Mouse (Mus musculus) lung, postnatal 25 days (tissue): ENCODE data around the gene Trip12.

ENCODE experiments used
- DNase-seq: peaks from one replicate; pipeline ENCODE4 v3.0.0; 2022; ENCODE audit warnings: low spot score

Trip12 gene

DNA sequence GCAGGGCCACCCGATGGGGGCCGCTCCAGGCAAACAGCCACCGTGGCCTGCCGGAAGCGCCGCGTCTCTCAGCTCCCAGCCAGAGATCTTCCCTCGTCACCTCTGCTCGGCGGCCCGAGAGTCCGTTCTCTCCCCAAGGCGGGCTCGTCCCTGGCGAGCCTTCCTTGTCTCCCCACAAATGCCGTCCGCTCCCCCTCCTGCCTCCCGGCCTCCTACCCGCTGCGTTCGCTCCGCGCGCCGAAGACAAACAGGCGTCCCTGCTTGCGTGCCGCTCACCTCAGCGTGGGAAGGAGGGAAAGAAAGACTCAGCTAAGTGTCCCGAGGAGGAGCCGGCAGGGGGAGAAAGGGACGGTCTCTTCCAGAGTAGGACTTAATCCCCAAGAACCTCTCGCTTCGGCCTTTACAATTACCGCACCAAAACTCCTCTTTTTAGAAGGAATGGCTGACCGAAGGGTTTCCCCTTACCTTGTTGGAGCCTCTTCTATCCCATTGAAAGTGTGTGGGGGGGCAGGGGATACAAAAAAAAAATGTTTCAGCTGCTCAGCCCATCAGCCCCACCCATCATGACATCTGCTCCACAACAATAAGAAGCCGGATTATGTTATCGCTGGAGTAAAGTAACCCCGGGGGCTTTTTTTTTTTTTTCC lies at the start of gene Trip12:
Trip12 (minus strand) TSS at position 499 of the 647 bp plus-strand sequence.
- no peak for DNase-seq

DNA sequence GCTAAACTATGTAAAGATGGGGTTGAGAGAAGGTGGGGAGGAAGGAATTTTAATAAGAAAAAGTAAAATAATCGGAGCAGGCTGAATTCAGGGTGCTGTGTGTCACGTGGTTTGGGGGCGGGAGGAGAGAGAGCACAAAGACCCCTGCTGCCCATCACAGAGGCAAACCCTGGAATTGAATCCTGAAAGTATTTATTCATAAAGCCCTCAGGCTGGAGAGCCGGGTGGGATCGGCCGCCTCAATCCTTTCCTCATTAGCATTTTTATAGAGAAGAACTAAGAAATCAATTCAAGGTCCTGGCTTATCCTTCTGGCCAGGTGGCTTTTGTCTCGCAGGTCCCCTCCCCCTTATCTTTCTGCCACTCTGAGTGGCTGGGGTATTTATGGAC lies 49.7 kb upstream of the Trip12 start:
- no peak for DNase-seq

DNA sequence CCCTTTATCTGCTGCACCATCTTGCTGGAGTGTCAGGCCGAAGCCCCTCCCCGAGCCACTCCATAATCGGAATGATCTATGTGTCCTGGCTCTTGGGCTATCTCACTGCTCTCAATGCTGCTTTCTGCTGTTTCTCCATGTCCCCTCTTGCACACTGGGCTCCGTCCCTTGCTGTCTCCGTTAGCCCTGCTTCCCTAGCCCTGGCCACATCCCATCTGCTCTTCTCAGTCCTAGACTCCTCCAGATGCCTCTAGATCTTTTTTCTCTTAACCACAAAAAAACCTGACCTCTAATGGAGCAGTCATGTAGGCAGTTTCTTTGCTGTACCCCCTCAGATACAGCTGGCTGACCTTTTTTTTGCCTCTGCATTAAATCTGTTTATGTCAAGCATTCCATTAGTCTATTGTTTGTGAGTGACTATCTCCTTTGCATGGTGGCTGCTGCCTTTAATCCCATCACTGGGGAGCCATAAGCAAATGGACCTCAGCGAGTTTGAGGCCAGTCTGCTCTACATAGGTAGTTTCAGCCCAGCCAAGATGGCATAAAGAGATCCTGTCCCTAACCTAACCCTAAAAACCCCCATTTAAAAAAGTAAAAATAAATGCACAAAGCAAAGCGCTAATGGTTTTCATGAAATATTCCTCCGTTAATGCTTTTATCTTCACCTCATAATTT lies 49.2 kb upstream of the Trip12 start:
- DNase-seq: no peak

DNA sequence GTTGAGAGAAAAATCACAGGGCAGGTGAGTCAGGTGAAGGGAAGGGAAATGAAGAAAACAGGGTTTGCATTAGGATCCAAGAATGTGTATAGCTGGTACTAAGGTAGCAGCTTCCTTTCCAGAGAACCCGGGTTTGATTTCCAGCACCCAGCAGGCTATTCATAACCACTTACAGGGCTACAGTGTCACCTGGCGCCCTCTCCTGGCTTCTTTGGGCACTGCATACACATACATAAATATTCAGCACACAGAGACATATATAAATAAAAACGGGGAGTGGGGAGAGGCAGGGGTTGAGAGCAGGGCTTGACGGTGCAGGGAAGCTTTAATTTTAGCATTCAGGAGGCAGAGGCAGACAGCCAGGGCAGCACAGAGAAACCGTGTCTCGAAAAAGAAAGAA lies 45.6 kb upstream of the Trip12 start:
- DNase-seq: no peak

DNA sequence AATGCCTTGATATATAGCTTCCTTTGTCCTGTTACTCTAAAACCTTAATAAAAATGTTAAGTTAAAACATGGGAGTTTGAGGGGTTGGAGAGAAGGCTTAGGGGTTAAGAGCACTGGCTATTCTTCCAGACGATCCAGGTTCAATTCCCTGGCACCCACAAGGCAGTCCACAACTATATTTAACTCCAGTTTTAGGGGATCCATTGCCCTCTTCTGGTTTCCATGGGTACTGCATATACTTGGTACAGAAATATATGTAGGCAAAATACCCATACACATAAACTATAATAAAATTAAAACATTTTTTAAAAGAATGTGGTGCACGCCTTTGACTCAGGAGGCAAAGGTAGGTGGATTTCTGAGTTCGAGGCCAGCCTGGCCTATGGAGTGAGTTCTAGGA lies 44.9 kb upstream of the Trip12 start:
- DNase-seq: no peak

DNA sequence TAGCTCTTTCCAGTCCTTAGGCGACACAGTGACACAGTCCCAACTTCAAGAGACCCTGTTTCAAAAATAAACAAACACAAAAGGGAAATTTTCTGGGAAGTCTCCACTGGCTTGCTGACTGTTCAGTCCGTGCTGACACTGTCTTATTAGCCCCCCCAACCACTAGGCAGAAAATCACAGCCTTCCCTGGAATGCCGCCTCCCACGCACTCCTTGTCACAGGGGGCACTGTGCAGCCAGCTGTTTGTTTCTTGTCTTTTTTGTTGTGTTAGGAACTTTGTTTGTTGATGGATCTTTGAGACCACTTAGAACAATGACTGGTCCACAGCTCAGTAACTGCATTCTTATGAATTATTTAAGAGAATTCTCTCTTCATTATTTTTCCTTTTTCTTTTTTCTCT lies 43.6 kb upstream of the Trip12 start:
- no peak for DNase-seq

DNA sequence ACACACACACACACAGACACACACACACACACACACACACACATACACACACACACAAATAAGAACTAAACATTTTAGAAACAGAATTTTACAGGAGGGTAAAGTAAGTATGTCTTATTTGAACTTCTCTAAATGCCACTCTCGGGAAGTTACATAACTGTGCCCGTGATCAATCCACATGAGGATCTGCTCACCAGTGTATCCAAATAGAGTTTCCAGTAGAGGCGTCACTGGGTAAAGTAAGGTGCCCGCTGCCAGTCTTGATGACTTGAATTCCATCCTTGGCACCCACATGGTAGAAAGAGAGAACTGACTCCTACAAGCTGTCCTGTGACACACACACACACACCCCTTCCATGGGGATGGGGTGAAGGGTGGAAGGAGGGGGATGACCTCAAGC lies 42.6 kb upstream of the Trip12 start:
- DNase-seq: no peak

DNA sequence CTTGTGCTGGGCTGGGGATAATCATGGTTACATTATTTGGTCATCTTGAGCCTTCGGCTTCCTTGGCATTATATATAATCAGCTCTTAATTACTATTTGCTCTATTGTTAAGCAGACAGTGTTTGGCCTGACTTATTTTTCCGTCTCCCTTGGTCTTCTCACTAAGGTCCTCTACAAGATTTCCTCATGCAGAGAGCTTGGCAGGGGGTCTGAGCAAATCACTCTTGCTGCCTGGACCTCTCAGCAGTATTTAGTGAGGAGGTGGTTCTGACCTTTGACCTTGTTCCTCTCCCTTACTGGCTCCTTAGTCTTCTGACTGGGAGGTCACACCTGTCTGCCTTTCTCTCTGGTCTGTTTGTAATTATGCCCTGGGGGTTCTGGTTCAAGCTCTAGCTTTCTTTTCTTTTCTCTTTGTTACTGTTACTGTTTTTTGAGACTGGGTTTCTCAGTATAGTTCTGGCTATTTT lies 41.8 kb upstream of the Trip12 start:
- DNase-seq: no peak

DNA sequence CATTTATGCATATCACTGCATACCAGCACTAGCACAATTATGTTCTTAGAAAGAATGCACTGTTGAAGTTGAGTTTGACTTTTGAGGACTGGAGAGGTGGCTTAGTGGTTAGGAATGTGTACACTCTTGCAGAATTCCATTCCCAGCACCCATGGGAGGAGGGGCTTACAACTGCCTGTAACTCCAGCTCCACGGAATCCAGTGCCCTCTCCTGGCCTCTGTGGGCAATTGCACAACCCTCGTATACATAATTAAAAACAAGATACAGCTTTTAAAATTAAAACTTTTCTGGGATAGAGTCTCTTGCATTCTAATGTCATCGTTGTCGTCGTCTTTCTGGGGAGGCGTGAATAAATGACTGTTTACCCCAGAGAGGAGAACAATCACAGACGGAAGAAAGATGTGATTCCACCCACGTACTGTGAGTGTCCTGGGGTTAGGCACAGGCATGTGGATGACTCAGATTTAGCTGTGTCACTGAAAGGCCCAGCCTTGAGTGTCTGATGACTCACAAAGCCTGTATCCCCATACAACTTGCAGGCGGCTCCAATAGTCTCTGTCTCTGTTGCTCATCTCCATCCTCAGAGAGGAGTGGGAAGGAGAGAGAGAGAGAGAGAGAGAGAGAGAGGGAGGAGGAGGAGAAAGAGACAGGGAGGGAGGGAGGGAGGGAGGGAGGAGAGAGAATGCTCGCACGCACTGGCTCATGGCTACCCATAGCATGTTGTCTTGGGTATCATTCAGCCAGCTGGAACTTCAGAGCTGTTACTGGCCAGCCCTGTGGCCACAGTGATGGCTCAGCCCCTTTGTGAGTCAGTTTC lies 41.1 kb upstream of the Trip12 start:
- DNase-seq: no peak

DNA sequence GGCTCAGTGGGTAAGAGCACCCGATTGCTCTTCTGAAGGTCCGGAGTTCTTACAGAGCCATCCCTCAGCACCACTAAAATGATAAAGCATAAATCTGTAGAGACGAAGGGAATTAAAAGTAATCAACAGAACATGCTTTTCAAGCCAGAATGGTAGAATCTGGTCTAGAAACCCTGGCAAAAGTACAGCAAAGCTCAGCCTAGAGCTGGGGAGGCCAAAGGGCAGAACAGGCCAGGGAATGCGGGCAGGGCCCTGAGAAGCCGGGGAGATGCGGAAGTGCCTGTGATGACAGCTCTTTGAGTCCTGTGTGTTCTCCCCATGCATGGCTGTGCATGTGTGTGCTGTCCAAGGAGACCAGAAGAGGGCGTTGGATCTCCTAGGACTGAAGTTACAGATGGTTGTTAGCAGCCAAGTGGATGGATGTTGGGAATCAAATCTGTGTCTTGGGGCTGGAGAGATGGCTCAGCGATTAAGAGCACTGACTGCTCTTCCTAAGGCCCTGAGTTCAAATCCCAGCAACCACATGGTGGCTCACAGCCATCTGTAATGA lies 39.3 kb upstream of the Trip12 start:
- DNase-seq: no peak

DNA sequence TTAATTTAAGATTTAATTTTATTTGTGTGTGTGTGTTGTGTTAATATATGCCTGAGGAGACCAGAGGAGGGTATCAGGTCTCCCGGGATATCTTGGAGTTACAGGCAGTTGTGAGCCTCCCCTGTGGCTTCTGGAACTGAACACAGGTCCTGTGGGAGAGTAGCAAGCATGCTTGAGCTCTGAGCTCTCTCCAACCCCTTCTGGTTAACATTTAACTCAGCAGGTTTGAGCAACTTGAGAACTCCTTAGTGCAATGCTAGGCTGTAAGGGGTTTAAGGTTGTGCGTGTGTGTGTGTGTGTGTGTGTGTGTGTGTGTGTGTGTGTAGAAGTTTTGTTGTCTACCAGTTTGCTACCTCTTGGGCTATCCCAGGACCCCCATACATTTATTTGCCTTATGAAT lies 37.3 kb upstream of the Trip12 start:
- DNase-seq: peak; percentile 17

DNA sequence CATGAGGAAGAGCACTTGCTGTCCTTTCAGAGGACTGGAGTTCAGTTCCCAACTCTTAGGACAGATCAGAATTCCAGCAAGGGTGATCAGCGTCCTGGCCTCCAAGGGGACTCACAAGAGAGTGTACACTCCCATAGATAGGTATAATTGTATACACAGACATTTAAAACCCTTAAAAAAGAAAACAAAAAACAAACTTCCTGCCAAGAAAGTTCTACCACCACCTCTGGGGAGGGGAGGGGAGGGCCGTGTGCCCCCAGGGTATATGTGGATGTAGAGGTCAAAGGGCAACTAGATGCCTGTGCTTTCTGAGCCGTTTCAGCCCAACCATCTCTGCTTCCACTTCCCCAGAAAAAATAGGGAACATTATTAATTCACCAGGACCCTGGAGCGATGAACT lies 32.6 kb upstream of the Trip12 start:
- no peak for DNase-seq

DNA sequence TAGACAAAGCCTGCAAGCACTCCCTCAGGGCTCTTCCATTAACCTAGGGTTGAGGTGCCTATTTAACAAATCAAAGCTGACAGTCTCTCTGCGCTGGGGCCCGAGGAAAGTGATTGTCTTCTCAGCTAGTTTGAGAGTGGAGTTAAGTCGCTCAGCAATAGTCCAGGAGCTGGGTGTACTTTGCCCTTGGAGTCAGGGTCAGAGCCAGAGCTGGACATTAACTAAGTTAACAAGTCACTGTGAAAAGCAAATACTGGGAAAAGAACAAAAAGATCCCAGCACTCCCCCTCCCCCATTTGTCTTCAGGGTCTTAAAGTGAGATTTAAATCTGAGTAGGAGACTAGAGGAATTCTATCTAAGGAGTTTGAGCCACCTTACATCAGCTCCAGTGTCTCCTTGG lies 31.8 kb upstream of the Trip12 start:
- DNase-seq: no peak

DNA sequence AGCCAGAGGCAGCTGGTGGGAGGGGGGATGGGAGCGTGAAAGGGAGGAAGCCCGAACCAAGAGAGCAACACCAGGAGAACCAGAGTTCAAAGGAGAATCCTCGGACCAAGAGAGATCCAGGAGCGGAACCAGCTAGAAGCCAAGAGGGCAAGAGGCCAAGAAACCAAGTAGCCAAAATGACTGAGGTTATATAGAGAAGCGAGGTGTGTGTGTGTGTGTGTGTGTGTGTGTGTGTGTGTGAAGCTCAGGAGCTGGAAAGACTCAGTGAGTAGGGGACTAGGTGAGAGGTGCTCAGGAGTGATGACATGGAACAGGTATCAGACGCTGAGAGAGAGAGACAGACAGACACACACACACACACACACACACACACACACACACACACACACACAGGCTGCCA lies 30.8 kb upstream of the Trip12 start:
- no peak for DNase-seq

DNA sequence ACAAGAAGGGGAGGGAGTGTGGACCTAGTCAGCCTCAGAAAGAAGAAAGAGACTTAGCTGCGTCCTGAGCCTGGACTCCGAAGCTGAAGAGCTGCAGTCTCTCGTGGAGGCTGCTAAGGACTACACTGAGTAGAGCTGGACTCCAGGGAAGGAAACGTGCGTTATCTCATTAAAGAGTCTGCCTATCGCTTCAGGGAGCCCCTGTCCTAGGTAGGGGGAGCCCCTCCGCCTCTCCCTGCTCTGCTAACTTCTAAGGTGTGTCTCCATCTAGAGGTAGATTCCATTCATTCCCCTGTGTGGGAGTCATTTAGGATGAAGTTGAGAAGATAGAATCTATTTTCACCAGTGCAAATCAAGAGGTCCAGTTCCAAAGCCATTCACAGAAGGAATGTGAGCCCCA lies 29.2 kb upstream of the Trip12 start:
- DNase-seq: no peak

DNA sequence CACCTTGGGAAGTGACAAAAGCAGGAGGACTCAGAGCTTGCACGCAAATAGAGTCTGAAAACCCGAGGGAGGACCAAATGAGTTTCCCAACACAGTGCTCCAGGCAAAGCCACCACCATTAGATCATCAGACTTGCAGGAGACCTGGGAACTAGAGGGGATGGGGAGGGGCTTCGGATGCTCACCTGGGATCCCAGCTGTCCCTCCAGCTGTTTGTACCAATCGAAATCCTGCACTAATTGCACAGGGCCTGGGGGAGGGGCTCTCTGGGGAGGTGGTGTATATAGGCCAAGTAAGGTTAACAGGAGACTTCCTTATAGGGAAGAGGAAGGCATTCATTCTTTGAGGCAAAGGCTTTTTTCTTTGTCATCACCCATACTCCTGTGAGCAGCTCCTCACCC lies 28.5 kb upstream of the Trip12 start:
- DNase-seq: no peak

DNA sequence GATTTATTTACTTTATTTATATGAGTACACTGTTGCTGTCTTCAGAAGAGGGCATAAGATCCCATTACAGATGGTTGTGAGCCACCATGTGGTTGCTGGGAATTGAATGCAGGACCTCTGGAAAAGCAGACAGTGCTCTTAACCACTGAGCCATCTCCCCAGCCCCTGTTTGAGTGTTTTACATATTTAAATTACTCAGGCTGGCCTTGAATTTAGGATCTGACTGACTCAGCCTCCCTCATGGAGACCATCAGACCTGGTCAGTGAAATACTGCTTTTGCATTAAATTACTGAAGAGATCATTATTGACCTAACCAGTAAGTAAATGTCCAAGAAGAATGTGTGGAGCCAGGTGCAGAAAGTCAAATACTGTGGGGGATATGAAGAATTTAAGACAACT lies 28.0 kb upstream of the Trip12 start:
- no peak for DNase-seq

DNA sequence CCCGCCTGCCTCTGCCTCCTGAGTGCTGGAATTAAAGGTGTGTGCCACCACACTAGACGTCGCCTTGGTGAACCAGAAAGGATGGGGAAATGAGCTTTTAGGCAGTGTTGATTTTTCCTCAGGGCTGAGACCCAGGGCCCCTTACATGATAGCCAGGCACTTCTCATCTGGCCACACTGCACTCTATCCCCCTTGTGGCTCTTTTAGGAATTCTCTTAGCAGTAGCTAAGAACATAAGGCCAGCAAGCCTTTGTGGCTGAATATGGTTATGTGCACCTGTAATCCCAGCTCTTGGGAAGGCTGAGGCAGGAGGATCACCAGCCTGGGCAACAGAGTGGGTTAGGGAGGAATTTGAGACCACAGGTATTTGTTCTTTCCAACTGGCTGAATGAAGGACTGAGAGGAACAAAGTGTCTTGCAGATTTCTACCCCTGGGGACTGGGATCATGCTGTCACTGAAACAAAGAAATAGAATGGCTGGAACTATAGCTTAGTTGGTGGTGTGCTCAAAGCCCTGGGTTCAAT lies 26.5 kb upstream of the Trip12 start:
- DNase-seq: no peak

DNA sequence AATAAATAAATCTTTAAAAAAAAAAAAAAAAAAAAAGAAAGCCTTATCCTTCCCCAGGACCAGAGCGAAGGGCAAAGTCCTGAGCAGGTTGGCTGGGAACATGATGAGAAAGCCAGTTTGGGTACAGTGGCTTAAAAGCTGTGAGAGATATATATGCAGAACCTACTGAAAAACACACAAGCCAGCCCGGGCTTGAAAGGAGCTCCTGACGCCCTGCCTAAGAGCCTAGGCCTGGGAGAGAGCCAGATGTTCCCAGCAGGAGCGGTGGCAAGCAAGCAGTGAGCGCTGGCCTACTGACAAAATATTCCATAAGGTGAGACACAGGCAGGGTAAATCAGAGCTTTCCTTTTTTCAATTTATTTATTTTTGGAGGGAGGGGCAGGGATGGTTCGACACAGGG lies 25.9 kb upstream of the Trip12 start:
- DNase-seq: no peak

DNA sequence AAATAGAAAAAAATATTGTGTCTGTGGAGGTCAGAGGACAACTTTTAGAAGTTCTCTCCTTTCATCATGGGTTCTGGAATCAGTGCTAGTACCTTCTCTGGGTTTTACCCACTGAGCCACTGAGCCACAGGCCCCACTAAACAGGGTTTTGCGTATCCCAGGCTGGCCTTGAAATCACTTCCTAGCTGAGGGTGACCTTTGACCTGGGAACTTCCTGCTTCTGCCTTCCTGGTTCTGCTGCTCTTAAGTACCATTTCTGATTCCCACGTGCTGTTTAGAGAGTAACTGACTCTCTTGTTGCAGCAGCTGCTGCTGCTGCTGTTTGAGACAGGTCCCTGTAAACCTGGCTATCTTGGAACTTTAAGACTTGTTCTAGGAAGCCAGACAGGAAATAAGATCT lies 24.3 kb upstream of the Trip12 start:
- no peak for DNase-seq

DNA sequence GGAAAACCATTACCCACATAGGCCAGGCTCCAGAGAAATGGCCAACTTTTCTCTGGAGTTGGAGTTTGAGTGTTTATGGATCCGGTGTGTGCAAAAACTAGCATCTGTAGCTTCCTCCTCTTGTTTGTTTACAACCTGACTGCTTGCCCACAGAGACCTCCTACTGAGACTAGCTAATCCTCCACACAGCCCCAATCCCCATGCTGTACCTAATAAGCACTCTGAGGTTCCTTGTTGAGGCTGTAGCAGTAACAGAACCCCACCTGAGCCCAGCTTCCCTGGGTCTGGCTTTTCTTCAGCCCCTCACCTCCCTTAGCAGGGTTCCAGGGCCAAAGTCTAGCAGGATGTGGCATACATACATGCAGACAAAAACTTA lies 20.9 kb upstream of the Trip12 start:
- no peak for DNase-seq

DNA sequence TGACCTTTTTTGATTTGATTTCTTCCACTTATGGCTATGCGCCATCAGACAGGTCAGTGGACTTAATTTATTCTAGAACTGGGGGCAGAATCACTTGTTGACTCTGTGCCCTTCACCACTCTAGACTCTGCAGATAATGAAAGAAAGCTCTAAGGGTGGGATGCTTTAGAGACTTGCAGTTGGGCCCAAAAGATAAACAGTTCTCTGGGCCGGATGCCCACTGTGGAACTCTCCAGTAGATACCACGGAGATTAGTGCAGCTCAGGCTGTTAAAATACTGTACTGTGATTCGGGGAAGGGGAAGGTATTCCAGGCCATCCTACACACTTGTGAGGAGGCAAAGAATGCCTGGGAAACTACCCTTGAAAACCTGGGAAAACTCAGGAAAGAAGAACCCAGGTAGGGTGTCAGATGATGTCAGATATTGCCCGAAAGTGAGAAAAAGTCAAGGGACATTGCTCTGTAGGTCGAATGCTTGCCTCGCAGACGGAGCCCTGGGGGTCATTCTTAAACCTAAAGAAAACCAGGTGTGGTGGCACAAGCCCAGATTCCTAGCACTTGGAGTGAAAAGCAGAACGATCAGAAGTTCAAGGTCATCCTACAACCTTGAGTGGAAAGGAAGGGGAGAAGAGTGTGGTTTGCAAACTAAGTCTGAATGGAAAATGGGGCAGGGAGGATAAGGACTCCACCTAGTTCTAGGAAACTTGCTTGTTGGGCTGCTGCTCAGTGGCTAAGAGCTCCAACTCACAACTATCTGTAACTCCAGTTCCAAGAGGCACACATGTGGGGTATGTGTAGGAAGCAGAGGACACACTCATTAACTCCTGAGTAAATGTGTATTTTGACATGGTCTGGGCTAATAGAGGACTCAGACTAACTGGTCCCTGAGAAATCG lies 20.3 kb upstream of the Trip12 start:
- no peak for DNase-seq
